Mouse (Mus musculus) heart, adult 2 months (tissue): ENCODE measurements around the gene Cacnb3. TPM values are rescaled to one million over a fixed set of nuclear protein-coding genes. Genes with fewer than 3 reads are reported as not detected.
A peak's percentile ranks its signal among the peaks of the same experiment; 100 is the strongest.

Source experiments
- DNase-seq, 2 experiments: peaks; one replicate each; pipeline ENCODE4 v3.0.0; 2021
- H3K27ac ChIP-seq: fragments of 200-600 bp; 2 replicates; pipeline ENCODE4 v1.8.1; 2022
- H3K27me3 ChIP-seq: fragments of 200-500 bp; 2 replicates; pipeline ENCODE4 v1.6.1; 2012; ENCODE audit warnings: mild to moderate bottlenecking, low read length, inconsistent platforms, mixed read lengths; ENCODE audit not compliant: control insufficient read depth, insufficient read depth
- H3K36me3 ChIP-seq: fragments of 200-500 bp; 2 replicates; pipeline ENCODE4 v1.6.1; 2012; ENCODE audit warnings: low read length, inconsistent platforms; ENCODE audit not compliant: control insufficient read depth, insufficient read depth
- H3K4me1 ChIP-seq: fragments of 200-500 bp; 2 replicates; pipeline ENCODE4 v1.6.1; 2011; ENCODE audit warnings: low read length; ENCODE audit not compliant: control insufficient read depth, insufficient read depth
- H3K4me3 ChIP-seq: fragments of 200-600 bp; 2 replicates; pipeline ENCODE4 v1.8.1; 2022
- H3K79me2 ChIP-seq: fragments of 200-500 bp; replicated peaks from 2 replicates; pipeline ENCODE4 v1.6.1; 2012; ENCODE audit warnings: mild to moderate bottlenecking, inconsistent platforms, low read length, moderate library complexity, mixed read lengths; ENCODE audit not compliant: control insufficient read depth, insufficient read depth
- H3K9ac ChIP-seq: fragments of 200-500 bp; 2 replicates; pipeline ENCODE4 v1.6.1; 2012; ENCODE audit warnings: low read depth, mild to moderate bottlenecking, control low read depth, inconsistent platforms, low read length, mixed read lengths
- CTCF ChIP-seq: fragments of 200-600 bp; IDR thresholded peaks from 2 replicates; pipeline ENCODE4 v1.8.1; 2022; ENCODE audit warnings: antibody characterized with exemption, mild to moderate bottlenecking, moderate library complexity
- EP300 ChIP-seq: fragments of 200-500 bp; IDR thresholded peaks from 2 replicates; pipeline ENCODE4 v1.6.1; 2011; ENCODE audit warnings: low read depth, low read length, control low read depth; ENCODE audit not compliant: insufficient read depth
- POLR2A ChIP-seq: fragments of 200-500 bp; IDR thresholded peaks from 2 replicates; pipeline ENCODE4 v1.6.1; 2011; ENCODE audit warnings: mild to moderate bottlenecking, low read depth, low read length, control low read depth; ENCODE audit not compliant: insufficient read depth
- WGBS: fragments of 180-500 bp; shearing (Covaris S2); methylation state at CpG from one replicate; pipeline ENCODE4 v1.1.7; 2018; 5-methylcytosine and 5-hydroxymethylcytosine counted together
- intact Hi-C: fragments of 180-260 bp; cut with DNase I; formaldehyde crosslinking; loops from one replicate; pipeline ENCODE4 v1.15.1; 2025
- polyA plus RNA-seq: library from polyadenylated mRNA; depleted of rRNA; stranded (reverse); fragments of >200 nt; gene quantifications from 2 replicates; pipeline ENCODE4 v1.2.3, GENCODE M21; 2012
- total RNA-seq, 2 experiments: library from RNA; stranded (reverse); gene quantifications; 2 replicates each; pipeline ENCODE4 v1.2.3; 2021

Cacnb3 gene
- total and polyA plus RNA-seq, 3 experiments = 2.6 to 6.5 (median 2.7) TPM

- Histone ChIP-seq H3K79me2 (no peaks in the 10 kb centered on the region), H3K4me3 (no peak overlapping the region), H3K36me3 (no peaks in the 10 kb centered on the region), H3K9ac (no peak overlapping the region), H3K4me1 (peaks cover under 1% of the 10 kb centered on the region; the same call in 1 of the 2 replicates), H3K27me3 (peaks cover 3% of the 10 kb centered on the region; the same call in 1 of the 2 replicates), H3K27ac (no peak overlapping the region)
- WGBS = 60% methylated on average over 7 of the region's 7 CpGs
- TF ChIP-seq EP300 (no peak), CTCF (no peak), POLR2A (no peak)
- intact Hi-C loops = no loop called here
- DNase-seq = no peak
Observed at GRCm38 (mm10) chr15:98626487-98627212, 4.0 kb upstream of the Cacnb3 start.

DNA sequence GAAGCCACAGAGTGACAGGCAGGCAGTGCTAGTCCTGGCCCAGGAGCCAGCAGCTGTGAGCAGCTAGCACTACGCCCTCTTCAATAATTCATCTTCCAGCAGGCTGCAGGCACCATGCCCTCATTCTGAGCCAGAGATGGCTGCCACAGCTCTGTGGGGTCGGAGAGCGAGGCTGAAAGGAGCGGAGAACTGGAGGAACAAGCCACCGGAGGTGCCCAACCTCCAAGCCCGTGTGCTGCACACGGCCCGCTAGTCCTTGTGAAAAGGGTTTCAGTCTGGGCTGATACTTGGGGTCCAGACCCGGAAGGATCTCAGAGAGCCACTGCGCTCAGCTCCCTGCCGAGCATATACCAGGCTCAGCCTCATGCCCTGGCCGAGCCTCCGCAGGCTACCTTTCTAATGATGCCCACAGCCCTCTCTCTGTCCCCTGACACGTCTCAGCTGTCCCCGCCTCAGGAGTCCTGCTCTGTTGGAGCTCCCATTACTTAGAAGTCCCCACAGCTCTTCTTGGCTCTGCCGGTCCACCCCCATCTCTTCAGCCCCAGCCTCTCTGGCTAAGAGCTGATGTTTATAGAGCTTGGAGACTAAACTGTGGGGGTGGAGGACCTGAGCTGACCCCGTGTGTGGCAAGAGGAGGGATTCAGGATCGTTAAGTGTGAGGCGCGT is 1.9 kb upstream of the Cacnb3 start:
- intact Hi-C loops = no loop called here
- Histone ChIP-seq H3K27ac (no peak overlapping the region), H3K9ac (no peak overlapping the region), H3K4me1 (peaks cover 4% of the 10 kb centered on the region; the same call in 1 of the 2 replicates), H3K27me3 (peaks cover 5% of the 10 kb centered on the region; the same call in 1 of the 2 replicates), H3K79me2 (no peaks in the 10 kb centered on the region), H3K4me3 (no peak overlapping the region), H3K36me3 (no peaks in the 10 kb centered on the region)
- 25% methylated on average over 20 of the region's 20 CpGs for WGBS
- TF ChIP-seq CTCF = no peak
- TF ChIP-seq POLR2A = no peak
- TF ChIP-seq EP300 = no peak
- DNase-seq = no peak

GRCm38 (mm10) chr15:98629464-98629863 is 1.2 kb upstream of the Cacnb3 start:
- intact Hi-C loops = no loop called here
- no peaks in the 10 kb centered on the region for H3K36me3 ChIP-seq
- H3K79me2 ChIP-seq = no peaks in the 10 kb centered on the region
- H3K4me3 ChIP-seq = no peak overlapping the region
- no peak overlapping the region for H3K9ac ChIP-seq
- no peak for DNase-seq
- TF ChIP-seq POLR2A (no peak), CTCF (no peak), EP300 (no peak)
- peaks cover 5% of the 10 kb centered on the region; the same call in 1 of the 2 replicates for H3K27me3 ChIP-seq
- WGBS = 44% methylated on average over 6 of the region's 6 CpGs
- H3K27ac ChIP-seq = no peak overlapping the region
- peaks cover 5% of the 10 kb centered on the region; the same call in 1 of the 2 replicates for H3K4me1 ChIP-seq

- intact Hi-C loops = no loop called here
- Histone ChIP-seq H3K9ac (peak overlapping the region; percentile 4; the same call in 1 of the 2 replicates), H3K4me1 (peaks cover 5% of the 10 kb centered on the region; the same call in 1 of the 2 replicates), H3K79me2 (no peaks in the 10 kb centered on the region), H3K4me3 (peak overlapping the region; percentile 18; the same call in 1 of the 2 replicates), H3K27me3 (peaks cover 5% of the 10 kb centered on the region; the same call in 1 of the 2 replicates), H3K36me3 (no peaks in the 10 kb centered on the region), H3K27ac (no peak overlapping the region)
- peak; percentile 63 to 74 for DNase-seq
- under 1% methylated on average over 18 of the region's 18 CpGs for WGBS
- TF ChIP-seq POLR2A (no peak), EP300 (no peak), CTCF (peak; percentile 91)
Observed at GRCm38 (mm10) chr15:98631493-98631892, 853 bp downstream of the Cacnb3 start.

GRCm38 (mm10) chr15:98632107-98632744 is 1.6 kb downstream of the Cacnb3 start:
- intact Hi-C loops = no loop called here
- WGBS = 3% methylated on average over 24 of the region's 25 CpGs
- Histone ChIP-seq H3K79me2 (no peaks in the 10 kb centered on the region), H3K4me1 (peaks cover 5% of the 10 kb centered on the region; the same call in 1 of the 2 replicates), H3K4me3 (peak overlapping the region; percentile 22), H3K36me3 (no peaks in the 10 kb centered on the region), H3K27me3 (peaks cover 5% of the 10 kb centered on the region; the same call in 1 of the 2 replicates), H3K9ac (peak overlapping the region; percentile 19; the same call in 1 of the 2 replicates), H3K27ac (no peak overlapping the region)
- TF ChIP-seq EP300 (no peak), POLR2A (no peak), CTCF (no peak)
- DNase-seq = peak; percentile 70 to 72
